Mouse (Mus musculus): ENCODE measurements around the gene Btd. TPM values are rescaled to one million over a fixed set of nuclear protein-coding genes. Genes with fewer than 3 reads are reported as not detected.

Btd gene
- polyA plus RNA-seq, 1 experiment from 2014 or later: 16.7 TPM

DNA sequence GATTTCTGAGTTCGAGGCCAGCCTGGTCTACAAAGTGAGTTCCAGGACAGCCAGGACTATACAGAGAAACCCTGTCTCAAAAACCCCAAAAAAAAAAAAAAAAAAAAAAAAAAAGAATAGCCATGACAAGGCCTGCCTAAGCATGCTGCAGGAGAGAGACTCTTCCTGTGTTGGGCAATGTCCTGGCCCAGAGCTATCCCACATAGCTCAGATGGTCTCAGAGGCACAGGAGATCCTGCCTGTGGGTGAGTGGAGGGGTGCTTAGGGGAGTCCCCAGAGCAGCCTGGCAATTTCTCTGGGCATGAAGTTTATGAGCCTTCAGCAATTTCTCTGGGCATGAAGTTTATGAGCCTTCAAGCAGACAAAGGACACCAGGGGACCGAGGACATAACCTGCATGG lies 42.8 kb downstream of the Btd start:
- WGBS: 90% methylated on average over 2 of the region's 2 CpGs
- no peaks in the 10 kb centered on the region; the same call in 1 of the 2 replicates for H3K4me1 ChIP-seq (ENCODE audit: control insufficient read depth, insufficient read depth, low read length)
- no peaks in the 10 kb centered on the region for H3K27me3 ChIP-seq (ENCODE audit: control insufficient read depth, insufficient read depth, low read length)
- ATAC-seq (ENCODE audit: low FRiP score) (no peak), DNase-seq (ENCODE audit: low spot score, missing footprints) (peak; percentile 12)
- no peaks in the 10 kb centered on the region for H3K9me3 ChIP-seq (ENCODE audit: control insufficient read depth, low read length)
- H3K27ac ChIP-seq (ENCODE audit: low read depth, low read length): no peak overlapping the region
- H3K36me3 ChIP-seq (ENCODE audit: control insufficient read depth, insufficient read depth, low read length): no peaks in the 10 kb centered on the region
- H3K9ac ChIP-seq (ENCODE audit: low read length): no peak overlapping the region
- H3K4me3 ChIP-seq (ENCODE audit: low read depth, low read length): no peak overlapping the region
- H3K4me2 ChIP-seq: no peak overlapping the region

- Histone ChIP-seq H3K4me1 (ENCODE audit: control insufficient read depth, insufficient read depth, low read length) (no peaks in the 10 kb centered on the region; the same call in 1 of the 2 replicates), H3K27ac (ENCODE audit: low read depth, low read length) (no peak overlapping the region), H3K9me3 (ENCODE audit: control insufficient read depth, low read length) (no peaks in the 10 kb centered on the region), H3K27me3 (ENCODE audit: control insufficient read depth, insufficient read depth, low read length) (no peaks in the 10 kb centered on the region), H3K9ac (ENCODE audit: low read length) (no peak overlapping the region), H3K4me3 (ENCODE audit: low read depth, low read length) (no peak overlapping the region), H3K36me3 (ENCODE audit: control insufficient read depth, insufficient read depth, low read length) (no peaks in the 10 kb centered on the region), H3K4me2 (no peak overlapping the region)
- 82% methylated on average over 7 of the region's 7 CpGs for WGBS
- ATAC-seq (ENCODE audit: low FRiP score): no peak
- DNase-seq (ENCODE audit: low spot score, missing footprints): peak; percentile 56
These were observed 43.7 kb downstream of the Btd start for GRCm38 (mm10) chr14:31684343-31685040.

- WGBS: 90% methylated on average over 10 of the region's 10 CpGs
These were observed 44.9 kb downstream of the Btd start for GRCm38 (mm10) chr14:31685680-31686079.

DNA sequence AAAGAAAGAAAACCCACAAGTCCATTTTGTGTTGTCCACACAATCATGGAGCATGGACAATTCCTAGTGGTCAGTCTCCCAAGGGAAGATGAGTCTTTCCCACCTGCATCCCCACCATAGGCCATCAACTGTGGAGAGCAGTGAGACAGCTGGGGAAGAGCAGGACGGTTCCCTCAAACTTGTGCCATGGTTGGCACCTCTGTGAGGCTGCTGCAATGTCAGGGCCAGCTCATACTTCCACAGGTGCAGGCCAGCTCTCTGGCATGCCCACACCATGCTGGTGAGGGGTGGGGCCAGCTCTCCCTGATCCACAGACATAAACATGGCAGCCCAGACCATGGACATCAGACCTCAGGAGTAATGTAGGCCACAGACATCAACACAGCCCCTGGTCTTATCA lies 45.4 kb downstream of the Btd start:
- ATAC-seq (ENCODE audit: low FRiP score) (no peak), DNase-seq (ENCODE audit: low spot score, missing footprints) (peak; percentile 61)
- Histone ChIP-seq H3K27me3 (ENCODE audit: control insufficient read depth, insufficient read depth, low read length) (no peaks in the 10 kb centered on the region), H3K4me3 (ENCODE audit: low read depth, low read length) (no peak overlapping the region), H3K9ac (ENCODE audit: low read length) (no peak overlapping the region), H3K9me3 (ENCODE audit: control insufficient read depth, low read length) (no peaks in the 10 kb centered on the region), H3K4me1 (ENCODE audit: control insufficient read depth, insufficient read depth, low read length) (no peaks in the 10 kb centered on the region; the same call in 1 of the 2 replicates), H3K27ac (ENCODE audit: low read depth, low read length) (no peak overlapping the region), H3K36me3 (ENCODE audit: control insufficient read depth, insufficient read depth, low read length) (no peaks in the 10 kb centered on the region), H3K4me2 (no peak overlapping the region)
- WGBS: 97% methylated on average over 1 of the region's 1 CpGs

More at GRCm38 (mm10) chr14:31685680-31686079, 44.9 kb downstream of the Btd start:
- DNase-seq (ENCODE audit: low spot score, missing footprints) (peak; percentile 10), ATAC-seq (ENCODE audit: low FRiP score) (no peak)
- H3K27me3 ChIP-seq (ENCODE audit: control insufficient read depth, insufficient read depth, low read length): no peaks in the 10 kb centered on the region
- no peak overlapping the region for H3K4me3 ChIP-seq (ENCODE audit: low read depth, low read length)
- H3K4me2 ChIP-seq: no peak overlapping the region
- no peaks in the 10 kb centered on the region for H3K9me3 ChIP-seq (ENCODE audit: control insufficient read depth, low read length)
- H3K4me1 ChIP-seq (ENCODE audit: control insufficient read depth, insufficient read depth, low read length): no peaks in the 10 kb centered on the region; the same call in 1 of the 2 replicates
- no peak overlapping the region for H3K27ac ChIP-seq (ENCODE audit: low read depth, low read length)
- no peaks in the 10 kb centered on the region for H3K36me3 ChIP-seq (ENCODE audit: control insufficient read depth, insufficient read depth, low read length)
- H3K9ac ChIP-seq (ENCODE audit: low read length): no peak overlapping the region

DNA sequence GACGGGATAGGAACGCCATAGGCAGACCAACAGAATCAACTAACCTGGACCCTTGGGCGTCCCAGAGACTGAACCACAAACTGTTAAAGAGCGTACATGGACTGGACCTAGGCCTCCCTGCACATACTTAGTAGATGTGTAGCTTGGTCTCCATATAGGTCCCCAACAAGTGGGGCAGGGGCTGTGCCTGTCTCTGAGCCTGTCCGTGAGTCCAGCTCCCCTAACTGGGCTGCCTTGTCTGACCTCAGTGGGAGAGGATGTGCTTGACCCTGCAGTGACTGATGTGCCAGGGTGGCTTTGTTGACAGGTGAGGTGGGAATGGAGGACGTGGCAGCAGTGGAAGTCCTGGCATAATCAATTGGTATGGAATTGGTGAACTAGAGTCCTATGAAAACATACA lies 51.7 kb downstream of the Btd start:
- Histone ChIP-seq H3K27ac (ENCODE audit: low read depth, low read length) (no peak overlapping the region), H3K36me3 (ENCODE audit: control insufficient read depth, insufficient read depth, low read length) (no peaks in the 10 kb centered on the region; the same call in 1 of the 2 replicates), H3K4me1 (ENCODE audit: control insufficient read depth, insufficient read depth, low read length) (no peaks in the 10 kb centered on the region), H3K9ac (ENCODE audit: low read length) (no peak overlapping the region), H3K4me2 (no peak overlapping the region), H3K4me3 (ENCODE audit: low read depth, low read length) (no peak overlapping the region), H3K9me3 (ENCODE audit: control insufficient read depth, low read length) (no peaks in the 10 kb centered on the region), H3K27me3 (ENCODE audit: control insufficient read depth, insufficient read depth, low read length) (no peaks in the 10 kb centered on the region)
- 87% methylated on average over 6 of the region's 6 CpGs for WGBS
- DNase-seq (ENCODE audit: low spot score, missing footprints) (peak; percentile 12), ATAC-seq (ENCODE audit: low FRiP score) (no peak)

DNA sequence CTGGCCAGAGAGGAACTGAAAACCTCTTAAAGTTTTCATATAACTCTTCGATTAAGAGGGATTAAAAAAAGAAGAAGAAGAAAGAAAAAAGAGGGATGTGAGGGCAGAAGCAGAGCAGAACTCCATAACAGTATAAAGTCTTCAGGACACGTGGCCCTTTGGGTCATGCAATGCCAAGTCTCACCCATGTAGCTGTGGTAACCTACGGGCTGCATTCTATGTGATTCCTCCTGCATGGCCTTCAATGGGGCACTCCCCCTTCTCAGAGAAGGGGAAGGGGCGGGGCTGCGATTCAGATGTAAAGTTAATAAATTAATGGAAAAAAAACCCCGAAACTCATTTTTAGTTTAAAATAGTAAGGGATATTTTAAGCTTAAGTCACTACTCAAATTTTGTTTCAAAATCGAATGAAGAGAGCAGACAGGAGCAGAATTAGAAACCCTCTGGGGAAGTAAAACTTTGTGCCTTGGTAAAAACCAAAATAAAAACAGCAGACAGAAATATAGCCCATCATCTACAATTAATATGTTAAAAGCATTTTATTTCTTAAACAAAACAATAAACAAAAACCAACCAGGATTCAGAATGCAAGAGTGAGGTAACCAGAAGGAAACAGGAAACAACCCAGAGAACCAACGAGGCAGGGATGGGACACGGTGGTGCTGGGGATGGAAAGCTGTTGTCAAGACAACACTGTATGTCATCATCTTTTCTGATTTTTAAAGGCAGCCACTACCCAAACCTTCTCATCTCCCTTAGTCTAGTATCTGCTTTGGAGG lies 55.6 kb downstream of the Btd start:
- Histone ChIP-seq H3K4me3 (ENCODE audit: low read depth, low read length) (no peak overlapping the region), H3K9ac (ENCODE audit: low read length) (no peak overlapping the region), H3K27ac (ENCODE audit: low read depth, low read length) (no peak overlapping the region), H3K4me1 (ENCODE audit: control insufficient read depth, insufficient read depth, low read length) (no peaks in the 10 kb centered on the region), H3K36me3 (ENCODE audit: control insufficient read depth, insufficient read depth, low read length) (no peaks in the 10 kb centered on the region; the same call in 1 of the 2 replicates), H3K4me2 (no peak overlapping the region), H3K27me3 (ENCODE audit: control insufficient read depth, insufficient read depth, low read length) (no peaks in the 10 kb centered on the region), H3K9me3 (ENCODE audit: control insufficient read depth, low read length) (no peaks in the 10 kb centered on the region)
- WGBS: 86% methylated on average over 9 of the region's 9 CpGs
- DNase-seq (ENCODE audit: low spot score, missing footprints) (peak; percentile 57), ATAC-seq (ENCODE audit: low FRiP score) (no peak)

DNA sequence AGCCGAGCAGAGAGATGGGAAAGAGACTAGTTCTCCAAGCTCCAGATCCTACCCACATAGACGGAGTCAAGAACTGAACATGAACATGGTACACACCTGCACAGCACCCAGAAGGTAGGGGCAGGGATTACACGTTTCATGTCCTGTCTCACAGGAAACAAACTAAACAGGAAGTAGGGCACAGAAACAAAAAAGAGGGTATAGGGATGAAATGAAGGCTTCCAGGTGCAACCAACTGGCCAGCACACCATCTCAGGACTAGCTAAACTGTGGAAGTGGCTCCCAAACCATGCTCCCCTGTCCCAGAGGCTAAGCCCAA lies 56.1 kb downstream of the Btd start:
- 88% methylated on average over 3 of the region's 3 CpGs for WGBS
- H3K9me3 ChIP-seq (ENCODE audit: control insufficient read depth, low read length): no peaks in the 10 kb centered on the region

DNA sequence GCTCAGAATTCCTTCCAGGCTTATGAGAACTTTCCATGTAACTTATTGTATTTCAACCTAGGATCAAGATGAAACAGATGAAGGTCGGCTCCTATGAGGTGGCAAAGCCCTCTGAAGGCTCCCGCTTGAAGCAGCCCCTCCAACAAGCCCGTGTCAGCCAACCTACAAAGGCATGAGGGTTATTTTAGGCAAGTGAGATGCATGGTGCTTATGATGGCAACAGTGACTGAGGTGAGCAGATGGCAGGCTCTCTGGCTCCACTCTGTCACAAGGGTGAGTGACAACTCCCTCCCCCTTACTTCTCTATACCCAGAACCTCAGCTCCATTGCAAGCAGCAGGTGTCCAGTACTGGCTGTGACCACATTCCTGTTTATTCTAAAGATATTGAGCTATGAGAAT lies 56.5 kb downstream of the Btd start:
- Histone ChIP-seq H3K27me3 (ENCODE audit: control insufficient read depth, insufficient read depth, low read length) (no peaks in the 10 kb centered on the region), H3K27ac (ENCODE audit: low read depth, low read length) (no peak overlapping the region), H3K4me3 (ENCODE audit: low read depth, low read length) (no peak overlapping the region), H3K4me2 (no peak overlapping the region), H3K9me3 (ENCODE audit: control insufficient read depth, low read length) (no peaks in the 10 kb centered on the region), H3K4me1 (ENCODE audit: control insufficient read depth, insufficient read depth, low read length) (no peaks in the 10 kb centered on the region), H3K9ac (ENCODE audit: low read length) (no peak overlapping the region), H3K36me3 (ENCODE audit: control insufficient read depth, insufficient read depth, low read length) (no peaks in the 10 kb centered on the region; the same call in 1 of the 2 replicates)
- no peak for DNase-seq (ENCODE audit: low spot score, missing footprints)
- WGBS: 93% methylated on average over 3 of the region's 3 CpGs
- ATAC-seq (ENCODE audit: low FRiP score): no peak

More for the DNA sequence above, 56.1 kb downstream of the Btd start:
- Histone ChIP-seq H3K4me1 (ENCODE audit: control insufficient read depth, insufficient read depth, low read length) (no peaks in the 10 kb centered on the region), H3K4me3 (ENCODE audit: low read depth, low read length) (no peak overlapping the region), H3K4me2 (no peak overlapping the region), H3K27me3 (ENCODE audit: control insufficient read depth, insufficient read depth, low read length) (no peaks in the 10 kb centered on the region), H3K27ac (ENCODE audit: low read depth, low read length) (no peak overlapping the region), H3K36me3 (ENCODE audit: control insufficient read depth, insufficient read depth, low read length) (no peaks in the 10 kb centered on the region; the same call in 1 of the 2 replicates), H3K9ac (ENCODE audit: low read length) (no peak overlapping the region)
- ATAC-seq (ENCODE audit: low FRiP score) (no peak), DNase-seq (ENCODE audit: low spot score, missing footprints) (peak; percentile 41)

GRCm38 (mm10) chr14:31697755-31698154 lies 56.9 kb downstream of the Btd start:
- no peak for DNase-seq (ENCODE audit: low spot score, missing footprints)
- Histone ChIP-seq H3K9ac (ENCODE audit: low read length) (no peak overlapping the region), H3K27ac (ENCODE audit: low read depth, low read length) (no peak overlapping the region), H3K4me3 (ENCODE audit: low read depth, low read length) (no peak overlapping the region), H3K36me3 (ENCODE audit: control insufficient read depth, insufficient read depth, low read length) (no peaks in the 10 kb centered on the region; the same call in 1 of the 2 replicates), H3K9me3 (ENCODE audit: control insufficient read depth, low read length) (no peaks in the 10 kb centered on the region), H3K27me3 (ENCODE audit: control insufficient read depth, insufficient read depth, low read length) (no peaks in the 10 kb centered on the region), H3K4me2 (no peak overlapping the region), H3K4me1 (ENCODE audit: control insufficient read depth, insufficient read depth, low read length) (no peaks in the 10 kb centered on the region)
- WGBS: 94% methylated on average over 4 of the region's 4 CpGs
- no peak for ATAC-seq (ENCODE audit: low FRiP score)

Data from midbrain, embryonic 11.5 days (tissue).